Mouse (Mus musculus) CD4-positive, CD25-positive, alpha-beta regulatory T cell, adult 2 months (primary cell): Measurements from ENCODE around the gene Fam160a1.

Source experiments
- DNase-seq: peaks from one replicate; pipeline ENCODE4 v3.0.0-alpha.2; 2012; ENCODE audit warnings: low read depth, low spot score

Fam160a1 gene

DNA sequence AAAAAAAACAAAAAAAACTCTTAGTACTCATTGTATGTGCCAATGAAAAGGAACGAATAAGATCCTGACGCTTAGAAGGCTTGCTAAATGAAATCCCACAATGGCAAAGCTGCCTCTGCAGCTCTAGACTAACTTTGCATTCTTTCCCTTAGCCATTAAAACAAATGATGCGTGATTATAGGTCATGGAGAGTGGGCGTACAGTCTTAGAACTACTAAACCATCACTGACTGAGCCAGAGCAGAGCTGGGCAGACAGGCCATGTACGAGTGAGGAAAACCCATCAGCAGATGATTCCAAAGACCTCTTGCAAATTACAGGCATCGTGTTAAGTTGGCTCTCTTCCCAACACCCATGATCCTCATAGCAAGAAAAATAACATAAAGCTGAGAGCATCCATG is 10.7 kb upstream of the Fam160a1 start:
- no peak for DNase-seq

DNA sequence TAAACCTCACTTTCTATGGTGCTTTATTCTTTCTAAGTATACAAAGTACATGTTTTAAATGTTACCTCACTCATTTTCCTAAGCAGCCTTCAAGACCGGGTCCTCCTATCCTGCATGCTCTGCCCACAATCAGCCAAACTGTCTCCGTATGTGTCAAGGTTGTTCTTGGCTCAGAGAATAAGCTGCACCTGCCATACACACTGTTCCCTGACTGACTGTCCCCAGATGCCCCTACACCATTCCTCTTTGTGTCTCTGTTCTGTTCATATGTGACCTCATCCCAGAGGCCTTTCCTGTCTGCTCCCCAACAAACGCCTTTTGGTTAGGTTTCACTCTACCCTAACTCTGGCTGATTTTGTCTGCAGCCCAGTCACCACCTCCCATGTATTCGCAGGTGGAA is 10.2 kb upstream of the Fam160a1 start:
- DNase-seq = no peak

DNA sequence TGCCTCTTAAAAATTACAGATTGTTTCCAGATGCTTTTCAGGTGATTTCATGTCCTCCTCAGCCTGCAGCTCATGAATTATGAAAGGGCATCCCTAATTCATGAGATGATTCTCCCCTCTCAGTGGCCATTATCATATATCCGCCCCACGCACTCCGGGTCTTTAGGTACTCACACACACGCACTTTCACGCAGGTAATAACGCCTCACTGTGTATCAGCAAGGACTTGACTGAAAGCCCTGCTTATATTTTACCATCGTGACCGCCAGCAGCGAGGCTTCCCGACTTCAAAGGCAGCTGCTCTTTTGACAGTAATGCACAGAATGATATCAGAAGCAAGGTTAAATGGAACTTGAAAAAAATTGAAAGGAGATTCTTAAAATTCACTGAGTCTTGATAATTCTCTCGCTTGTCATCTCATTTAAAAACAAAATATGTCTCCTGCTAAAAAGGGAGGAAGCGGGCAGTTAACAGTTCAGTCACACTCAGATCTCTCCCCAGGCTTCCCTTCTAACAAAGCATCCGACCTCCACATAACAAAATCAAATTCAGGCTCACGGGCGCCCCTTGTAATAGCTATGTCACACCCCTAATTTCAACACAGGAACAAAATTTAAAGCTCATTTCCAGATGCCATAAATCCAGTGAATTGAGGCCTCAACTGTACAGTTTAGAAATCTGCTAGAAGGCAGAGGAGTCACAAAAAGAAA is 3.9 kb upstream of the Fam160a1 start:
- DNase-seq = no peak

DNA sequence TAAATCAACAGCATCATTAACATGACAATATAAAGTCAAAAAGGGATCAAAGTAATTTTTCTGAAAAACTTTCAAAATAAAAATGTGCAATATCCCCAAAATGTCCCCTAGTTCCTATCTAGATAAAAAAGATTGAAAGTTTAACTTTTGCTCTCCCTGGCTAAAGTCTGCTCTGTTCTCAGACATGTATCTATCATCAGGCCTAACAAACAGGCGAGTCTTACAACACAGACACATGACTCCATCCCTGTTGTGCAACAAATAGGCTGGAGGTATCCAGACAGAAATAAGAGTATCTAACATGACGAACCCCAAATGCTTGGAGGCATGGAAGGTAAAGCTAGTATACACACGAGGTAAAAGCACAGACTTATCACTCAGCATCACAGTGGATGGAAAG is 2.2 kb upstream of the Fam160a1 start:
- DNase-seq = no peak

DNA sequence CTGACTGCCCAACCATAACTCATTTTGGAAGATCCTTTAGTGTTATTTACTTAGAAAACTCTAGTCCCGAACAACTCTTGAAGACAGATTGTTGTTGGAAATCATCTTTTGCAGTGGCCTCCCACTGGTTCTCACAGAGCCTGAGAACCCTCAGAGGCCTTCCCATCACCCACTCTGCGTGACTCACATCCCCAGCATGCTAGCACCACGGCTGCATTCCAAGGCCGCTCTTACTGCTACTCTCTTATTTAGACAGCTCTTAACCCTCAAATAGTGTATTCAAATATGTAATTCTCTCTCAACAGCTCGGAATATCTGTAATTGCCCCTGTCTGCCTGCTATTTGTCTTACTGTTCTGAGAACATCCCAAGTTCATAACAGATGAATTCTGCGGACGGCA is 2.9 kb downstream of the Fam160a1 start:
- no peak for DNase-seq

DNA sequence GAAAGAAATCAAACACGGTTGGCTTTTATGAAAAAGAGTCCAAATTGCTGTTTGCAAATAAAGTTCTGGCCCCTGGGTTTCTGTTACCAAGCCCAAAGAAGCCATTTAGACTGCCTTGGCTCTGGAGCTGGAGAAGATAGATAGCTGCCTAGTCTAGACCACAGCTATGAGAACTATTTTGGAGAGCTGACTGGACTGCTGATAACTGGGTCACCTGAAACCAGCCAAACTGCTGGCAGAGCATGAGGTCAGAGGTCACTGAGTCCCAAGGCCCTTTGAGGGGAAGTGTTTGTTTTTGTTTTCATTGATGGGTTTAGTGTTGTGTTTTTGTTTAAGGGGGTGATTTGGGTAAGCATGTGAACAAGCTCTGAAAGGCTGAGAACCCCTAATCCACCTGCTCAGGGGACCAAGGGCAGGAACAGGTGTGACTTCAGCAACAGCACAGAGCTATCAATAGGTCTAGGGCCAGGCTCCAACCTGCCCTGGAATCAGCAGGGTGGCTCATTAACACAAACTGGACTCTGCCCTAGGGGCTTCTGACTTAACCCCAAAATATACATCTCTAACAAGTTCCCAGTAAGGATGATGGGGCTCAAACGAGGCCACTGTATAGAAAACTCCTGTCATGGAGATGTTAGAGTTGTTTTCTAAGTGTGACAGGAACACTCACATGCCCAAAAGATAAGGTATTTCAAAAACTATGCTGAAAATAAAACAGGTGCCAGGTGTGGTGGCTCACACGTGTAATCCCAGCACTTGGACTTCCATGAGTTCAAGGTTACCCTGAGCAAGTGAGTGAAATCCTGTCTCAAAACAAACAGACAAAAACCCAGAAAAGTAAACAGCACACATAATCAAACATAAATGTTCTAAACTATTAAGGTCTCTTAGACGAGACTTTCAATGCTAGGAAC is 3.7 kb downstream of the Fam160a1 start:
- no peak for DNase-seq

DNA sequence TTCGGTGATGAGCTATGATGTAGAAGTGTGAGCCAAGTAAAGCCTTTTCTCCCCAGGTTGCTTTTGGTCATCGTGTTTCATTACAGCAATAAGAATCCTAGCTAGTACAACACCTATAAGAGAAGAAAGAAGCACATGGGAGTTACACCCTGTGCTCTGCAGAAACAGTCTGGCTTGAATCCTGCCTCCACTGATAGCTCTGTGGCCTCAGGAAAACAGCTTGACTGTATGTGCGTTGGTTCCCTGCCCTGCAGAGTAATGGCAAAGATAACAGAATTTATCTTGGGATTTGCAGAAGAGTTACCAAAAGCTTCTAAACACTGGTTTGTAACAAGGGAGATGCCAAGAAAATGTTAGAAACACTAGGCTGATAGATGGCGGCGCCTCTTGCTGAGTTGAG is 5.1 kb downstream of the Fam160a1 start:
- DNase-seq = no peak

DNA sequence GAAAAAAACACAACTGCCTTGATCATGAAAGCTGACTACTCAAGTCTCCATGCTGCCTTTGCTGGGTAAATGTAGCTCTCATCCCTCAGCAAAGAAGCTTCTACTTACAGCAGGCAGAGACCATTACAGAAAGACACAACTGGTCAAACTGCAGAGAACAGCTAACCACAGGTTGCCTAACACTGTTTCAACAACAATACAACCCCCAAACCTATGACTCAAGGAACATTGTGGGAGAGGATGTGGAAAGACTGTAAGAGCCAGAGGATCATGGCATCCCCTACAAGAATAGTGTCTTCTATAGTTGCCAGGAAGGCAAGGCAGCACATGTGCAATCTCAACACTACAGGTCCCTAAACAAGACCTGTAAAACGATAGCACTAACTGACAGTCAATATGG is 23.9 kb downstream of the Fam160a1 start:
- no peak for DNase-seq

DNA sequence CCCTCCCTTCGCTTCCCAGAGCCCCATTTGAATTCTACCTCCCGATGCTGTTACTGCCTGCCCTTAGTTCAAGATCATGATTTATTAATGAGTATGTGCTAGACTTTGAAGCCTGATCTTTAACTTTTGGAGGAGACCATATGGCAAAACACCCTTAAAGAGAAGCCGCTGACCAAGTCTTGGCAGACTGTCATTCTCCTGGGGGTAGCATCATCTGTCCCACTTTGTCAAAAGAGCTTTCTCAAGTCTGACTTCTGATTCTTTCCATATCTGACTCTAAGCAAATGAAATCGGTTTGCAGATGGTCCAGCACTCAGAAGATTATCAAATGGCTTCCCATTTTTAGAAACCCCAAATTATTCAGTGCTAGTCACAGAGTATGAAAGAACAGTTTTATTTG is 27.3 kb downstream of the Fam160a1 start:
- no peak for DNase-seq

DNA sequence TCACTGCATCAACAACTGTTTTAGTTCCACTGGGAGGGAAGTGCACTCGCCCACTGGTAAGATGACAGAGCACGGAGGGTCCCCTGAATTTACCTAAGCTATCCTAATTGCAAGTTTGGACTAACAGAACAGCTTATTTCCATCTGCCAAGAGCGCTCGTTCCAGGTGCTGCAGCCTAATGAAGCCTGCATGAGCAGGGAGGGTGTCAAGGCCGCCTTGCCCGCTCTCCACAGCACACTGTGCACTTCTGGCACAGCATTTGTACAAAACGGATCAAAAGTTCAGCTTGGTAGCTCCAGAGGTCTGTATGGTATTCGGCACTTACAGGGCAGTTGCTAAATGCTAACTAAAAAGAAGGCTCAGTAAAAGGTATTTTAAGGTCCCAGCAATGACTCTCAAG is 30.6 kb downstream of the Fam160a1 start:
- DNase-seq = no peak

DNA sequence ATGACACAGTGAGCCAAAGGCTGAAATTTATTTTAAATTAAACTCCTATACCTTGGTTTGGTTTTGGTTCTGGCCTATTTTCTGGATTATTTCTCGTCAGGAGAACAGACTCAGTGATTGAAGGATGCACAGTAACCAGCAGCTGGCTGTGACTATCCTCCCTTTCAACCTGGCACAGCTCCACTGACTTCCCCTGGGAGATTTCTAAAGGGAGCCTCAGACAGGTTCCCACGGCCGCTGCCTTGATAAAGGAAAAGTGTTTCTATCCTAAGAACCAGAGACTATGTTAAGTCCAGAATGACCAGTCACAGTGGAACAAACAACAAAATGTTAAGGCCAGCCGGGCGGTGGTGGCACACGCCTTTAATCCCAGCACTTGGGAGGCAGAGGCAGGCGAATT is 36.2 kb downstream of the Fam160a1 start:
- DNase-seq = no peak

DNA sequence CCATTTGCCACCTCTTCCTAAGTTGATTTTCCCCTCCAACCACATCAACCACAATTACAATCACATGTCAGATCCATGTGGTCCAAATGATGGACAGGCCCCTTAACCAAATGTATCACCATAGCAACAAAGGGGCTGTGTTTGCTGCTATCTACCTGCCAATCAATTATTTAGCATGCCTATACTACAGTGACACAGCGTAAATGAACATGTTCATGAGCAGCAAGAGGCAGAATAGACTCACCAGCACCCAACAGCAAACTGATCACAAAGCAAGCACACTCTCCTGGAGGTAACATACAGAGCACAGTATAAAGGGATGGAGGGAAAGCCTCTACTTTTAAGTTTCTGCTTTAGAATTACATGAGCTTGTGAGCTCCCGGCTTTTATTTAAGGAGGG is 36.8 kb downstream of the Fam160a1 start:
- no peak for DNase-seq

DNA sequence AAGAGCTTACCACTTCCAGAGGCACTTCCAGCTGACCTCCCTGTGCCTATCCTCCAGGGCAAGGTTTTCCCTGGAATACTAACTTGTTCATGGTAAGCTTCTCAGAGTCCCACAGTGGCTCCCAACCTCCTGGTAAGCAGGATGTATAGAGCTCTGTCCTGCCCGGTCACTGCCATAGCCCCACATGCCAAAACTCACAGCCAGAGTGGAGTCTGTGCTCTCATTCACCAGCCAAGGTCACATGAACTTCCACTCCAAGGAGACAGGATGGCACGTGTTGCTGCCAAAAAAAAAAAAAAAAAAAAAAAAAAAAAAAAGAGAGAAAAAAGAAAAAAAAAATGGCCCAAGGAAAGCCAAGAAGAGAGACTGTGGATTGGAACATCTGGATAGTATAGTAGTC is 39.2 kb downstream of the Fam160a1 start:
- DNase-seq = no peak

DNA sequence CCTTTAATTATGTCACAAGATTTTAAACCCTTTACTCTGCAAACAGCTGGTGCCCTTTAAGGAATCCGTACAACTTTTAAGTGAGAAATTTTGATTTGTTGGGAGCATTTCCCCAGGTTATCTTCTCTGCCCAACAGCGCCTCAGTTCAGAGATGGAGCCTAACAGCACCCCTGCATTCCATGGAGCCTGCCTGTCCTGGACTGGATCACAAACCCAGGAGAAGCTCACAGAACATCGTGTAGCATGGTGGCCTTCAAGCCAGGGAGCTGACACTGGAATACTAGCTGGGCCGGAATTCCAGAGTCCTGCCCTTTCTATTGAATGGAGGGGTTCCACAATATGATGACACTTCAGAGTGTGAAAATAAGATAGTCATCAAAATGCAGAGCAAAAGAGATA is 39.7 kb downstream of the Fam160a1 start:
- DNase-seq = no peak

DNA sequence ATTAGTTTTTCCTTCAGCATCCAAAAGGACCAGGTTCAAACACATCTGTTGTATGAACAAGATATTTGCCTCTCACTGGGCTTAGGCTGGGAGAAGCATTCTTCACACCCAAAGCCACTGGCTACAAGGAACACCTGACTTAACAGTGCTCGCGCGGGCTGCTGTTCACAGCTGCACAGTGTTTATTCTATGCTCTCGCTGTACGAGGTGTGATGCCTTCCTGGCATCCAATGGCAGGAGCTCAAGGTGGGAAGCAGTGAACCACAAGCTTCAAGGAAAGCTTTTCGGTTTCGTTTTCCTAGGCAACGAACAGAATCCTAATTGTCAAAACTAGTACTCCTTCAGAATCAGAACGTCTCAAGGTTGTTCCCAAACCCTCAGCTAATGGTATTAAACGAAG is 40.4 kb downstream of the Fam160a1 start:
- DNase-seq = no peak

DNA sequence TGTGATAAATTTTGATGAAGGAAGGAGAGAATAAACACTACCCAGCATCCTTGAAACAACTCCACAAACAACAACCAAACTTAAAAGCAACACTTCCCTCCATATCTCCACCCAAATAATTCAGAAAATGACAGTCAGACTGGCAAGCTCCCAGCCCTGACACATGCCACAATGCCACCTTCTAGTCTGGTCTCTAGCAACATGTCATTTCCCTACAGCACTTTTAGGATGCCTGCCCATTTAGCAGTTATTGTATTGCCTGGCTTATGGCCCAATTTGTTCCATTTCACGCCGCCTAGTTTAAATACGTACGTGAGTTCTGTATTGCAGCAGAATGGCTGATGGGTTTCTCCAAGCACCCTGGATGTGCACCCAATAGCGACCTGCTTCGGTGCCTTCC is 41.0 kb downstream of the Fam160a1 start:
- no peak for DNase-seq

DNA sequence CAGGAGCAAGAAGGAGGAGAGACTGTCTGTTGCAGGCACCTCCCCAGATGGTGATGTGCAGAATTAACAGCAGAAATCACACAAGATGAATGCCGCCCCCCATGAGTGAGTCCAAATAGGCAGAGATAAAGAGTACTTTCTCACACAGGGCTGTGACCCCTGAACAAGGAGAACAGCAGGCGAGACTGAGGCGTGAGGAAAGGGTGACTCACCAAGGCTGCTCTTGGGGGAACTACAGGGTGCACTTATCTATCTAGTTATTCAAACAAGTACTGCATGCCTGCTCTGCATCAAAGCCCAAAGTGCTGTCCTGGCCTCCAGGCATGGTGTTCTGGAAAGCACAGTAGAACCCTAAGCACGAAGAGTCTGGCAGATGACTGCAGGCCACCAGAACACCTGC is 43.2 kb downstream of the Fam160a1 start:
- no peak for DNase-seq

DNA sequence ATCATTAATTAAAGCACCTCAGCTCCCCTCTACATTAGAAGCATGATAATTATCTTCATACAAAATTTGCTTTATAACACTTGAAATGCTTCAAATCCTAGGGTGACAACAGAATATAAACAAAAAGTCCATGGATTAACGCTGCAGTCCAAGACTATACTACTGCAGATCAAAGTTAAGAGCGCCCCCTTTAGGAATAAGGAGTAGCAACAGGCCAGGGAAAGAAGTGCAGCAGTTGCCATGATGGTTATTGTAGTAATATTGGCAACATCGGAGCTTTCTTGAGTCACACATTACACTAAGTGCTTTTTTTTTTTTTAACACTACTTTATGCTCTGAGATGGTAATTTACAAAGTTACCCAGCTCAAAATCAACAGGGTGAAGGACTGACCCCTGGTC is 43.7 kb downstream of the Fam160a1 start:
- no peak for DNase-seq

DNA sequence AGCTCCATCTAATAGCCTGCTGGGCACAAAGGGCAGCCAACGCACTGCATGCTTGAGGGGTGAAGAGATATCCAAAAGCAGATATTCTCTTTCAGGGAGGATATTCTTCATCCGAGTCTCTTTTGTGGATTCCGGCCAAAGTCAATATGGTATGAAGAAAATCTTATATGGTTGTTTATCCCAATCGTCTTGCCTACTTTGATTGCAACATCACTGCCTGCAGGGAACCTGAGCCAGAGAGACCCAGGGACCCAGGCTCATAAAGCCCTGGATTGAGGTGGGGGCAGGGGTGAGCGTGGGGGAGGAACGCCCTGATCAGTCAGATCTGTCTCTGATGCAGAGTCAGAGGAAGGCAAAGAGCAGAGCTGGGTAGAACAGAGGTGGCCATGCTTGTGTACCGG is 52.2 kb downstream of the Fam160a1 start:
- no peak for DNase-seq

DNA sequence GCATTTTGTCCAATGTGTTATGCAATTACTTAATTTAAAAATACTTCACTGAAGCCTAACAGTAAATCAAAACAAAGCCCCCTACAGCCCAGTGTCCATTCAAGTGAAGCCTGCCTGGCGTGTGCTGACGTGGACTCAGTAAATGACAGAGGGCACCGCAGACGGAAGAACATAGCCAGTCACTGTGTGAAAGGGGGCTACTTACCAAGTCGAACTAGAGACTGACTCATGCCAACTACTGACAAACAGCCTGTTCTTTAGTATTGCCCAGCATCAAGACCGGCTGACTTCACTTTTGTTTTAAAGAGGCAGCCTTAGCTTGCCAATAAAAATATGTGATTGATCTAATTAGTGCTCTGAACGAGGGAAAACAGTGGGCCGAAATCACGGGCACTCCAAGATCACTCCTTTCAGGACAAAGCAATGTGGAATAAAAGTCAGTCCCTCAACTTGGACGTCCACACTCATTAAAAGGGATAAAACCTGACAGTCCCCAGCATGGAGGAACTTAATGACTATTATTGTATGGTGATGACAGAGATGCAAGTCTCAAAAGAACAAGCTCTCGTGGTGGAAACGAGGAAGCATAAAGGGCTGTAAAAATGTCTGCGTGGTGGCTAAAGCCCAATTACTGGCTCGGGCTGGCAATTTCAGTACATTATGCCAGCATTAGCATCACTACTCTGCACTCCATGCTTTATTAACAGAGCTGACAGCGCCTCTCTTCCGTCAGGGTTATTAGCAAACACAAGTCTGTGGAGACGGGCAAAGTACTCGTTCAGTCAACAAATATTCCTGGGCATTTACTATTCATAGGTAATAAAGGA is 52.9 kb downstream of the Fam160a1 start:
- DNase-seq = no peak

DNA sequence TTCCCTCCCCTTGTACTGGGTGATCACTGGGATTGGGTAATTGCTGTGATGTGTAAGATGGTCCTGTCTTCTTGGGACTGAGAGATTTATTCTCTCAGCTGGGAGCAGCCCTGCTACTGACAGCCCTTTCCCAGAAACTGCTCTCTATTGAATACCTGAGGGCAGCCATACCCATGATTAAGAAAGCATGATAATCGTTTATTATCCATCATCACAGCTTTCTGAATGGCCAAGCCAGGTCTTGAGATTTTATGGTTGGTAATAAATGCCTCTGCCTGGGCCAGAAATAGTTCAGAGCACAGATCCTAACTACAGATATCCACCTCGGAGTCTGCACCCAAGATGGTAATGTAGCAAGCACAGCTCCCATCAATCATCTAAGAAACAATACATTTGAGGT is 59.1 kb downstream of the Fam160a1 start:
- DNase-seq = no peak

DNA sequence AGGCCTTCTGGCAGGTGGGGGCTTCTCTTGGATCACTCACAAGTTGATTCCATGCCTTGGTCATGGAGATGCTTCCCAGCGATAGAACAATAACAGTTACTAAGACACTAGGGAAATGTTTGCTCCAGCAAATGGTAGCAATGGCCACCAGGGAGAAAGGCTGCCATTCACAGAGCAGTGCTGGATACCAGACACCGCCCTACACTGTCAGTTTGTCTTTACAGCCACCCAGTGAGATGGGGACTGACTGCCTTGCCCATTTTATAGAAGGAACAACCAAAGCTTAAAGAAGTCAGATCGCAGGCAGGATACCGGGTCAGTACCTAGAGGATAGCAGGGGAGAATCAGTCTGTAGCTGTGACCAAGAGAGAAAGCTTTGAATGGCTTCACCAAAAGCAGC is 59.7 kb downstream of the Fam160a1 start:
- DNase-seq = no peak
